Mouse (Mus musculus) right cerebral cortex, postnatal 36 days (tissue): ENCODE measurements around the gene Fam102a.

Experiments used
- DNase-seq, 2 experiments: peaks; one replicate each; pipeline ENCODE4 v3.0.0; 2022; ENCODE audit warnings: low spot score in 2 of 2, mixed read lengths in 1 of 2

Fam102a gene

GRCm38 (mm10) chr2:32546951-32547350 lies 11.8 kb downstream of the Fam102a start:
- DNase-seq = no peak

- DNase-seq = no peak
Observed at GRCm38 (mm10) chr2:32547380-32547779, 12.2 kb downstream of the Fam102a start.

GRCm38 (mm10) chr2:32547964-32548739 lies 13.0 kb downstream of the Fam102a start:
- DNase-seq = no peak

GRCm38 (mm10) chr2:32549171-32549570 lies 14.0 kb downstream of the Fam102a start:
- no peak for DNase-seq

- DNase-seq = no peak
Observed at GRCm38 (mm10) chr2:32549764-32550163, 14.6 kb downstream of the Fam102a start.

- no peak for DNase-seq
Observed at GRCm38 (mm10) chr2:32551236-32551635, 16.1 kb downstream of the Fam102a start.

- no peak for DNase-seq
Observed at GRCm38 (mm10) chr2:32553592-32554148, 18.5 kb downstream of the Fam102a start.

GRCm38 (mm10) chr2:32555484-32555883 lies 20.4 kb downstream of the Fam102a start:
- DNase-seq = no peak

- DNase-seq = no peak
Observed at GRCm38 (mm10) chr2:32556019-32556418, 20.9 kb downstream of the Fam102a start.

- no peak for DNase-seq
Observed at GRCm38 (mm10) chr2:32559570-32559969, 24.4 kb downstream of the Fam102a start.

- no peak for DNase-seq
Observed at GRCm38 (mm10) chr2:32566536-32567063, 31.5 kb downstream of the Fam102a start.

GRCm38 (mm10) chr2:32568149-32568548 lies 33.0 kb downstream of the Fam102a start:
- DNase-seq = no peak

GRCm38 (mm10) chr2:32568941-32569340 lies 33.8 kb downstream of the Fam102a start:
- no peak for DNase-seq

GRCm38 (mm10) chr2:32570698-32571494 lies 35.8 kb downstream of the Fam102a start, which contains the start of gene Dpm2:
Gene Dpm2, plus strand, starts transcription at chr2:32570858.
- peak; percentile 88 to 94 for DNase-seq

- DNase-seq = no peak
Observed at GRCm38 (mm10) chr2:32572196-32572595, 37.1 kb downstream of the Fam102a start.

- DNase-seq = no peak
Observed at GRCm38 (mm10) chr2:32574497-32574896, 39.4 kb downstream of the Fam102a start, which contains the start of gene Pip5kl1. Gene Pip5kl1, plus strand, starts transcription at chr2:32574797.

- peak; percentile 56 to 77 for DNase-seq
Observed at GRCm38 (mm10) chr2:32574901-32575585, 39.9 kb downstream of the Fam102a start.

GRCm38 (mm10) chr2:32575586-32576160 lies 40.5 kb downstream of the Fam102a start, which contains the start of gene 9430097D07Rik:
Gene 9430097D07Rik, minus strand, starts transcription at chr2:32575684.
- peak; percentile 63 to 74 for DNase-seq

- DNase-seq = no peak
Observed at GRCm38 (mm10) chr2:32576532-32576931, 41.4 kb downstream of the Fam102a start.

GRCm38 (mm10) chr2:32578146-32579046 lies 43.3 kb downstream of the Fam102a start:
- DNase-seq = no peak
